Mouse (Mus musculus) skeletal muscle tissue, adult 2 months (tissue): ENCODE data around the gene Pnck.
A peak's percentile ranks its signal among the peaks of the same experiment; 100 is the strongest.

ENCODE experiments used
- DNase-seq: peaks from one replicate; pipeline ENCODE4 v3.0.0-alpha.2; 2012; ENCODE audit warnings: low read depth, low spot score

Gene Pnck

DNA sequence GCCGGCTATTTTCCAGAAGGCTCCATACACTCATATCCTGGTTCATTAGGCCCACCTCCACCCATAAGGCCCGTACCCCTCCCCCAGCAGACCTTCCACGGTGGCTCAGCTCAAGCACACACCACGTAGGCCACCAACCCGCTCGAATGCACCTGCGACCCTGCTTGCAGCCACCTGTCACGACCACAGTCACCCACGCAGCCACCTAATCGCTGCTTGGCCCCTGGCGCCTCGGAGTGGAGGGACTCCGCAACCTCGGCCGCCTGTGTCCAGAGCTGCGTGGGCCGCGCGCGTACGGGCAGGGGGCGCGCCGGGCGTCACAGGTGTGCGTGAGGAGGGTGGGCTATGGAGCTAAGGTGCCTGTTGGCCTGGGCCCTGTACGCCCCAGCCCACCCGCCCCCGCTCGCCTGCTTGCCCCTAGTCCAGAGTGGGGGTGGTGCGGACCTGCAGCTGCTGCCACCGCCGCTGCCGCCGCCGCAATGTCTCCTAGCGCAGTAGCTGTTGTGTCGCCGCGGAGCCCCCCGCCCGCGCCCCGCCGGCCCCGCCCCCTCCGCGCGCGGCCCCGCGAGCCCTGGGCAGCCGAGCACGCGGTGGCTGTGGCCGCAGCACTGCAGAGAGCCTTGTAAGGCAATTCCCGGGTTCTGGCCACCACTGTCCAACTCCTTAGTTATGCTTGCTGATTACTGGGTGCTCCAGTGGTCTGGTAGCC, at the start of gene Pnck:
Gene Pnck, minus strand, starts transcription at position 543 of the 709 bp plus-strand sequence.
- DNase-seq: no peak

DNA sequence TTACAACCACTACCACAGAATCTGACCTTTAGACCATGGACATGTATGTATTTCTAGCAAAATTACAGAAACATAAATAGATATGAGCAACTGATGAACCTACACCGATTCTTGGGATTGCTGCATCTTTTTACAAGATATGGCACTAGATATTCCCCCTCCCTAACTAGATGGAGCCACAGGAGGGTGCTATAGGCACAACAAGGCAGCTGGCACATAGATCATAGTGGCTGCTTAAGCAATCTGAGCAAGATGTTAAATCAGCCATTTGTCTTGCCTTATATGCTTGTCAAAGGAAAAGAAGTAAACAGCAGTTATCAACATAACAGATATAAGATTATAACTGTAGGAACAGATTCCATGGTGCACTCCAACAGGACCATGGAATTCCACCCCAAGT, 40.6 kb upstream of the Pnck start:
- no peak for DNase-seq

DNA sequence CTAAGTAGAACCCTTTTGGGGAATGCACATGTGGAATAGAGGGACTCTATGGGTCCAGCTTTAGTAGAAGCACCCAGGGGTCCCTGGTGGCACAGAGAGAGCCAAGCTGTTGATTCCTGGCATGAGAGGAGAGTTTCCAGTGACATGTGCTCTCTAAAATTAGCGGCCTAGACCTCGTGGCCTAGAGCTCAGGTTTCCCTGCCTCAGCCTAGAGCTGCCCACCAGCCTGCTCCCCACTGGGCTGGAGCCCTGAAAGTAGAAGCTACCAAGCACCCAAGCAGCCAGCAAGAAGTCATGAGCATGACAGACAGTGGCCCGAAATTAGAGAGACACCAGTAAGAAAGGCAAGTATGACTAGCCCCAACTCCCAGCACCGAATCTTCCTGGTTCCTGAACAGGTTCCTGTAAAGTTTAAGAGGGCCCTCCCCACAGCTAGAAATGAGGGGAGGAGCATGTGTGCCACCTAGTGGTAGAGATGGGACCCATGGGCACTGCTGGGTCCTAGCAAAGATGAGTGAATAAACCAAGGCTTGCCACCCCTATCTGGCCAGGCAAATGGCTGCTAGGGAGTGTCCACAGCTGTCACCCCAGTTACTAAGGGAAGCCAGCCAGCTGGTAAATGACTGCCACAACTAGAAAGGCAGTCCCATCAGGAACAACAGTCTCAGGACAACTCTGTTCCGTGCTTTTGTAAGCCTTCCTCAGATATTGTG, 31.2 kb upstream of the Pnck start:
- peak; percentile 75 for DNase-seq

DNA sequence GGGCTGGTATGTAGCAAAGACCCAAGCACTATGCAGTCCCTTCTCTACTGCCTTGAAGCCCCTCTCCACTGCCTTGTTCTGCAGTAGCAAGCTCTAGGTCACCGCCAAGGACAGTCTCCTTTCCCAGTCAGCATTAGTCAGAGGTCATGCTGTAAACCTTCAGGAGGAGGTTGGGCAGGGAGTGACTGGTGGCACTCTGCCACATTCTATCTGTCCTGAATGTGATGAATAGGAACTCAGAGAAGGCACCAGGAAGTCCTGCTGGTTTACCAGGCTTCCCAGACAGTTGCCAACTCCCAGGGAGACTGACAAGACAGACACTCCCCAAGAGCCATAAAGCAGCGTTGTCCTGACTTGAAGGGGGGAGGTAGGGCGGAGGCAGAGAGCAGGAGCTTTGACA, 25.7 kb upstream of the Pnck start:
- peak; percentile 78 for DNase-seq

DNA sequence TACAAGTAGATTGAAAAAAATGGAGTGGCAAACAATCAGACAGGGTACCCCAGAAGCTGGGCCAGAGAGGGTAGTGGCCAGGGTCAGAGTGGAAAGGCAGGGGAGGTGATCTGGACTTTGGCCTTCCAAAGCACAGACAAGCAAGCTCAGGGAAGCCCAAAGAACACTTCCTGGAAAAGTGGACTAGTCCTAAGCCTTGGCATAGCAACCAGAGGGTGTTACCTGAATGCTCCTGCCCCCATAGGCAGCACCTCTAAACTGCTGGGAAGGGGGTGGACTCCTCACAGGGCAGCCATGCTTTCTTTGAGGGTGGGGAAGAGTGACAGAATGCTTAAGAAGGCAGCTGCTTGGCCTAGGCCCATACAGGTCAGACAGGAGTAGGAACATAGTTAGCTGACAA, 25.1 kb upstream of the Pnck start:
- no peak for DNase-seq

DNA sequence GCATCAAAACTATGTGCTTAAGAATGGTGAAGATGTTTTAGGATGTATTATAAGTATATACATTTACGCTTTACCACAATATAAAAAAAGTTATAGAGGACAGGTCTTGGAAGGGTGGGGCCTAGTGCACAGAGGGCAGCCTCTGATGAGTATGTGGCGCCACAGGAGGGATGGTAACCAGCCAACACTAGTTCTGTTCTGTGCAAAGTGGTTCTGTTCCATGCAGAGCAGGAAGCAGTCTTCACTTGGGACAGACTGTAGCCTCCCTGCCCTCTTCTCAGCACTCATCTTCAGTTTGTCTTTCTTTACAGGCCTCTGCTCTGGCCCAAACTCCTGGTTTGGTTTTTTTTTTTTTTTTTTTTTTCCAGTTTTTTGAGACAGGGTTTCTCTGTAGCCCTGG, 24.2 kb upstream of the Pnck start:
- no peak for DNase-seq

DNA sequence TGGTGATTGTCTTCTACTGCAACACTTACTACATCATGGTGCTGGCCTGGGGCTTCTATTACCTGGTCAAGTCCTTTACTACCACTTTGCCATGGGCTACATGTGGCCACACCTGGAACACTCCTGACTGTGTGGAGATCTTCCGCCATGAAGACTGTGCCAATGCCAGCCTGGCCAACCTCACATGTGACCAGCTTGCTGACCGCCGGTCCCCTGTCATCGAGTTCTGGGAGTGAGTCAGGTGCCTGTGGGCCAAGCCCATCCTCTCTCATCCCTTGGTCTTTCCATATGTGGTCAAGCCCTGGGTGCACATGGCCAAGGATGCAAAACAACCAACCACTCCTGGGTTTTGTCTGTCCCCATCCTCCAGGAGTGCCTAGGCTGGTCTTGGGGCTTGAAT, 16.8 kb upstream of the Pnck start:
- DNase-seq: no peak

DNA sequence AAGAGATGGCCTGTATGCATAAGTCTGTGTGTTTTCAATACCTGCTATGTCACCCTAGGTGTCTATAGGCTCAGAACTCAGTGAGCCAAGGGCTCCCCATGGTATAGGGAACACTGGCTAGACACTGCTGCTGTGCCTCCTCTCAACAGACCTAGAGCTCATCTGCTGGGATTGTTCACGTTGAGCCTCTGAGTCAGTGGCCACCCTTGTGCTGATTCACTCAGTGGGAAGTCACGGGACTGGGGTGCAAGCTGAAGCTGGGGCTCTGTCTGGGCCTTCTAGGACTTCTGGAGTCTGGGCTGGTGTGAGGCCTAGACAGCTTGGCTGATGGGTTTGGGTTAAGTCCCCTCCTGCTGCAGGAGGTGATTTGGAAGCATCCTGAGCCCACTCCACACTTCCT, 15.3 kb upstream of the Pnck start:
- DNase-seq: no peak

DNA sequence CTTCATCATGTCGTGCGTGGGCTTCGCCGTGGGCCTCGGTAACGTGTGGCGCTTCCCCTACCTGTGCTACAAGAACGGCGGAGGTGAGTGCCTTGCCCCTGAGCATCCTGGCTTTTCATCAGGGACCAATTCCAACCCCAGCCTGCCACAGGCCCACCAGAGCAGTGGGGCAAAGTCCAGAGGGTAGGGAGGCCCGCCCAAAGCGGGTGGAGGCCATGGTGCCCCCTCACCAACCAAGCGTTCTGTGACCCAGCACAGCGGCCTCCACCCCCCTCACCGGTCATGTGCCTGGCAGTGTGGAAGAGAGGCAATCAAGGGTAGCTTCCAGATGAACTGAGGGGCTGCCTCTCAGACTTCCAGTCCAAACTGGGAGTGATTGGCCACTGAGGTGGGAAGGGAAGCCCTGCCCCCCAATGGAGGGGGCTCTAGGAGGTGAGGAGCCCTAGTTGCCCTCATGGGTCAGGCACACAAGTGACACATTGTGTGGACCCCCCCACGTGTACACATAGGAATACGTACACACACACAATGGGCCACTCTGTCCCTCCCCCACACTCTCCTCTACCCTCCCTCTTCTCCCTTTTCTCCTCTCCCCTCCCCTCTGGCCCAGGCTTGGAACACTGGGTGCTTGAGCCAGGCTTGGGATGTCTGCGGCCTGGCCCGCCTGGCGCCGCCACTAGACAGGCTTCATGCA, 14.2 kb upstream of the Pnck start:
- peak; percentile 51 for DNase-seq

DNA sequence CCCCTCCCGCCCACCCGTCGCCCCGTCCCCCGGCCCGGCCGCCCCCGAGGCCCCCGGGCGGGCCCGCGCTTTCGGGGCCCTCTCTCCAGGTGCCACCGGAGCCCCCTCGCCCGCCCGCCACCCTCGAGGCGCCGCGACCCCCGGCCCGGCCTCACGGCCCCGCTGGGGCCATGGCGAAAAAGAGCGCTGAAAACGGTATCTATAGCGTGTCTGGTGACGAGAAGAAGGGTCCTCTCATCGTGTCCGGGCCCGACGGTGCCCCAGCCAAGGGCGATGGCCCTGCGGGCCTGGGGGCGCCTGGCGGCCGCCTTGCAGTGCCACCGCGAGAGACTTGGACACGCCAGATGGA, 13.7 kb upstream of the Pnck start:
- DNase-seq: no peak

DNA sequence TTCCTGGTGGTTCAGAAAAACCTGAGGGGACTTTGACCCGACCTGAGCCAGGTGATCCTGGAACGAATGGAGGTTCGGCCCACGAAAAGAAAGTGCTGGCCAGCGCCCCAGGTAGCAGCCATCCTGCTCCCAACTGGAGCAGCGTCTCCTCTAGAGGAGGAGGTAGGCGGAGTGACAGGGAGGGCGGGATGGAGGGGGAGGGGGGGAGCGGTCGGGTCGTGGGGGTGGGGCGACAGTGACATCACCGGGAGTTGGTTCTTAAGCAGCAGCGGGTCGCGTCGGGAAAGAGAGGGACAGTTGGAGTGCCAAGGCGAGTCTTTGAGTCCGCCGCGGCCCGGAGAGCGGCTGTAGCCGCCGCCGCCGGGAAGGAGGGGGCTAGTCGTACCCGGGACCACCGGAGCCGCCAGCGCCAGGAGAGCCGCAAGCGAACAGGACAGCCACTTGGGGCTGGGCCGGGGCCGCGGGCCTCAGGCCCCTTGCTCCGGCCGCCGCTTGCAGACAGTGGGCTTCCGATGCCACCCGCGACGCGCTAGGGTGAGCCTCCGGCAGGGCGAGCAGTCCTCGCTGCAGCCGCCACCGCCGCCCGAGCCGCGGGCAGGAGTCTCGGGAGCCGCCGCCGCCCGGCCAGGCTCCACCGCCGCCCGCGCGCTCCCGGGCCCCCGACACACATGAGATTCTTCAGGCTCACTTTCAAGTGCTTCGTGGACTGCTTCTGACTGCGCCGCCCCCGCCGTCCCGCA, 13.1 kb upstream of the Pnck start, which contains the start of gene Slc6a8:
Gene Slc6a8, plus strand, starts transcription at position 272 of the 740 bp plus-strand sequence.
- DNase-seq: peak; percentile 76

DNA sequence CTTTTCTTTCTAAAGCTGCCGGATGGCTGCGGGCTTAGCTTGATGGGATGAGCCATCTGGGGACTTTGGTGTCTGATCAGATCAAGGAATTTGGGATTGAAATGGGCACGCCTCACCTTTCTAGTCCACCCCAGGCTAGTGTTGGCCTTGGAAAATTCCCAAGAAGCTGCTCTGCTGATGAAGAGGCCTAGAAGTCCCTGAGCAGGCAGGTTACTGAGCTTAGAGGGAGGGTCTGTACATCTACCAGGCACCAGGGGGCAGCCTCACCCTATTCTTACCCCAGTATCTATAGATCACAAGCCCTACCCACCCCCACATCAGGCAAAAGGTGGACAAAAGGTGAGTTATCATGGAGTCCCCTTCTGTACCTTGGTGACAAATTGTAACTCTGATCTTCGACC, 12.1 kb upstream of the Pnck start:
- peak; percentile 48 for DNase-seq

DNA sequence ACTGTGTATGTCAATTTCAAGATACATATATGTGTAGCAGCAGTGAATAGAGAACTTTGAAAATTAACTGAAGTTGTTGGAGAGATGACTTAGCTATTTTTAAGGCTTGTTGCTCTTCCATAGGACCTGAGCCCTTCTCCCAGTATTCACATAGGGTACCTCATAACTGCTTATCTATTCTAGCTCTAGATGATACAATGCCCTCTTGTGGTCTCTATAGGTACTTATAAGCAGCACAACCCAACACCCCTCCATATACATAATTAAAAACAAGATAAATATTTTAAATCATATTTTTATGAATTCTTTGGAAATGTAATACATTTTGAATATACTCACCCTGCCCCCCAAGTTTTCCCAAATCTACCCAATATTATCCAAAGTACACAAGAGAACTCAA, 3.2 kb upstream of the Pnck start:
- DNase-seq: no peak

DNA sequence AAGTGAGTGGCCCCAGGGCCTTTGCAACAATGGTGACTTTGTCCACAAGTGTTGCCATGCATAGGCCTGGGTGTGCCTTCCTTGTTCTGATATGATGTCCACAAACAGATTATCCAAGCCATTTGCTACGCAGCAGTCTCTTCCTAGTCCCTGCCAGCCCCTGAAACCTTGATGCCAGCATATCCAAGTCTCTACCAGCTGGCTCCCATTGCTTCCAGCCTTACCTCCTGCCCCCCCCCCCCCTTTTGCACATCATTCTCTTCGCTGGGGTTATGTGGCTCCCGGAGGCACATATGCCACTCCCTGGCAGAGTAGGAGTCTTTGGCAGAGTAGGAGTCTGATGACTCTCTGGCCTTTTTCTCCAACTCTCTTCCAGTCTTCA, 358 bp upstream of the Pnck start:
- DNase-seq: no peak

DNA sequence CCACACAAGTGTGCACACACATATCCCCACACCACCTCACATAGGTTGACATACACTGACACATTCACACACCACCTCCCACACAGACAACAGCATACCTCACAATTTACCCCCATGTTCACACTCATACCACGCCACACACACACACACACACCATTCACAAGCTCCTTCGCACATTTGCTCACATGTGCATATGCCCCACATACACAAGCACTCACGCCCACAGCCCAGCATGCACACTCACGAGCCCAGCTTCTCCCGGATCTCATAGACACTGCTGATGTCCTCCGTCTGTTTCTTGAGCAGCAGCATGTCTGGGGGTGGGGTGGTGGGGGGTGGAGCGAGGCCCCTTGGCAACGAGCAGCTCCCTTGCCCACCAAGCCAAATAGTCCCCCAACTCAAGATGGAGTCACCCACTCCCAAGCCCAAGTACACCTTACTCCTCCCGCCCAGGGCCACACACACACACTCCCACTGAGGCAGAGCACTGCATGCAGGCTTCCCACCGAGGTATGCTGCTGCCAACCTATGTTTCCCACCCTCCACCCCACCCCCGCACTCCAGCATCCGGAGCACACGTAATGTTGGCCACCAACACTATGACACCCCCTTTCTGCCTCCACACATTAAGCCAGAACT, 862 bp downstream of the Pnck start:
- DNase-seq: no peak

DNA sequence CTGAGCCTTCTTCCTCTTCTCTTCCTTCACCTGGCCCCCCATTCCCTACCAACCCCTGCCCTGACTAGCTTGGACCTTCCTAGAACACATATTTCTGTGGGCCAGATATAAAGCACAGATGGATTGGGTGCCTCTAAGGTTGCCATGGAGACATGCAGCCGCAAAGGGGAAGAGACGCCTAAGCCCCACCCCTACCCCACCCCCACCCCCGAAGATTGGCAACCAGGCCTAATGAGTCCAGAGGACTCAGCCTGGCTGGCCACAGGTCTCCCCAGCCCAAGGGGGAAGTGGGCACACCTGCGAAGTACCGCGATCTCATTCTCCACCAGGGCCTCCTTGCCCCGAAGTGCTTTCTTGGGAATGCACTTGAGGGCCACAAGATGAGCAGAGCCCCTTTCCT, 1.5 kb downstream of the Pnck start:
- no peak for DNase-seq

DNA sequence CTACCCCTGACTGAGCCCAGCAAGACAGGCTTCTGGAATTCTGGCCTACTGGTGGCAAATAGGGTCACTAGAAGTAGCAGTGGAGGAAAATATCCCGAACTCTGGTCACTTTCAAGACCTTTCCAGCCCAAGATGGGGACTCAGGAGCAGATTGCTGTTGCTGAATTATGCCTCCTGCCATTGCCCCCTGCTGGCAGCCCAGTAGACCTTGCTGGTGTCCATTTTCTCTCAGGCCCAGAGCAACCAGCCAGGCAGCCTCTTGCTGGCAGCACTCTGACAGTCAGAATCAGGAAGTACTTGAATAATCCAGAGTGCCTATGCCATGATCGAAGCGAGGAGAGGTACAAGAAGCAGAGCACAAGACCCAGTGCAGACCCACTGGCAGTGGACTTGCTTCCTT, 4.4 kb downstream of the Pnck start:
- DNase-seq: peak; percentile 30

DNA sequence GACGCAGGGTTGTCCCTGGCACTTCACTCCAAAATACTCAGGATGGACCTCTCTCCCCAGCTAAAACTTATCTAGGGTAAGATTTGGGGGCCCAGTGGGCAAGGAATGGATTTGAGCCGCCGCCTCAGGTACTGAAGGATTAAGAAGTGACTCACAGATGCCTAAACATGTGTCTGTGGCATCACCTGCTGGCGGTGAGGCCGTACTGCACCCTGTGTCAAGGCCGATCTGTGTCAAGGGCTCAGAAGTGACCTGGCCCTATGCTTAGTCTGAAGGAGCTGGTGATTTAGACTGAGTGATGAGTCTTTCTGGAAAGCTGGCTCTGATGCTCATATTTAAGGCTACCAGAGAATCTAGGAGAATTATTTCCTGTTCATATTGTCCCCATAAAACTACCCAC, 5.7 kb downstream of the Pnck start:
- DNase-seq: peak; percentile 64

DNA sequence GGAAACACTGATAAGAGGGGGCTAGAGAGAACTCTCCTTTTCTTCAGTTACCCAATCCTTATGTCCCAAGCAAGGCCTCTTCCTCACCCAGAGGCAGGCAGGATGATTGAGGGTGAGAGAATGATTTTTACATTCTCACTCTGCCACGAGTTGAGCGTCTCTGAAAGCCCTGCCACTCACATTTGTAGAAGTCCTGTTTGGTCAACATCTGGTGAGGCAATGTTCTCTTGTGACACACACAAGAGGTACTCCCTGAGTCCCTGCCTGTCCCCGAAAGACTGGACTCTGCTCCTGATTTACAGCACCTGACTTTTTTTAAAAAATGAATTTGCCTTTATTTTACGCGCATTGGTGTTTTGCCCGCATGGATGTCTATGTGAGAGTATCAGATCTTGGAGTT, 6.5 kb downstream of the Pnck start:
- no peak for DNase-seq

DNA sequence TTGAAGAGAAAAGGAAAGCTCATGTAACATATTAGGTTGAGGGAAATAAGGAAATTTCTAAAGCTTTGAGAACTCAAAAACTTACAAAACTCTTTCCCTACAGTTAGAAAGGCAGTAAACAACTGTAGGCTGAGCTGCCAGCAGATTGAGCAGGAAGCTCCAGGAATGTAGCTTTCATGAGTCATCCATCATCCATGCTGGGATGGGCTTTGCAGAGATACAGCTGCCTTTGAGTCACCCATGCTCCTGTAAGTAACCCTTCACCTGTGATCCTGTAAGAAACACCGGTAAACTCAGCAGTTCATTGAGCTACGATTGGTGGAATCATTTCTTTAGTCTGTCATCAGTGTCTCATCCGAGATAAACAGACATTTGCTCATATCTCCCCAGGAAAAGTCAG, 9.0 kb downstream of the Pnck start:
- DNase-seq: no peak

DNA sequence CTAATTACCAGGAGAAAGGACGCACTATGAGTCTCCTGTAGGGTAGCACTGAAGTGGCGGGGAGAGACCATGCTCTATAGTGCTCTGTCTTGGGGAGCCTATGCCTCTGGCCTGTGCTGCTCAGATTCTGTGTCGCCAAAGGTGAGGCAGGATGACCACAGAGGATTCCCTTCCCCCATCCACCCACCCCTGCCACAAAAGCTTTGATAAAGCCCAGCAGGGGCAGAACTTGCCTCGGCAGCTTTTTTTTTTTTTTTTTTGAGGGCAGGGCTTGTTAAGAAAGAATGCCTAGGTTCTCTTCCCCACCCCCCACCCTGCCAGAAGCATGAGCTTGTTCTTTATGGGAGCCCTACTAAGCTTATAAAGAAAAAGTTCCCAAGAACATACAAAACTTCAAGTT, 14.8 kb downstream of the Pnck start:
- no peak for DNase-seq
